Mouse (Mus musculus): ENCODE data around the gene Gm5089. TPM values are rescaled to one million over a fixed set of nuclear protein-coding genes. Genes with fewer than 3 reads are reported as not detected.

Gm5089 gene
- polyA plus RNA-seq, 1 experiment from 2014 or later: not detected

- Histone ChIP-seq H3K36me3 (ENCODE audit: control insufficient read depth, insufficient read depth) (no peaks in the 10 kb centered on the region), H3K27ac (ENCODE audit: low read length) (no peak overlapping the region), H3K9me3 (replicated peaks; ENCODE audit: control insufficient read depth, low read length) (no peaks in the 10 kb centered on the region), H3K4me3 (ENCODE audit: low read length) (no peak overlapping the region), H3K27me3 (ENCODE audit: control insufficient read depth, insufficient read depth, low read length) (no peaks in the 10 kb centered on the region), H3K9ac (ENCODE audit: low read length) (no peak overlapping the region), H3K4me2 (ENCODE audit: low read depth, low read length) (no peak overlapping the region), H3K4me1 (ENCODE audit: control insufficient read depth, insufficient read depth, low read length) (0 out of 2 replicates have a peak, but pooled peaks cover 2% of the 10 kb centered on the region)
- 85% methylated on average over 5 of the region's 5 CpGs for WGBS
- no peak for ATAC-seq (replicated peaks; ENCODE audit: extremely low read depth, insufficient read depth, low FRiP score)
These were observed 63.1 kb downstream of the Gm5089 start for GRCm38 (mm10) chr14:122387781-122388180.

DNA sequence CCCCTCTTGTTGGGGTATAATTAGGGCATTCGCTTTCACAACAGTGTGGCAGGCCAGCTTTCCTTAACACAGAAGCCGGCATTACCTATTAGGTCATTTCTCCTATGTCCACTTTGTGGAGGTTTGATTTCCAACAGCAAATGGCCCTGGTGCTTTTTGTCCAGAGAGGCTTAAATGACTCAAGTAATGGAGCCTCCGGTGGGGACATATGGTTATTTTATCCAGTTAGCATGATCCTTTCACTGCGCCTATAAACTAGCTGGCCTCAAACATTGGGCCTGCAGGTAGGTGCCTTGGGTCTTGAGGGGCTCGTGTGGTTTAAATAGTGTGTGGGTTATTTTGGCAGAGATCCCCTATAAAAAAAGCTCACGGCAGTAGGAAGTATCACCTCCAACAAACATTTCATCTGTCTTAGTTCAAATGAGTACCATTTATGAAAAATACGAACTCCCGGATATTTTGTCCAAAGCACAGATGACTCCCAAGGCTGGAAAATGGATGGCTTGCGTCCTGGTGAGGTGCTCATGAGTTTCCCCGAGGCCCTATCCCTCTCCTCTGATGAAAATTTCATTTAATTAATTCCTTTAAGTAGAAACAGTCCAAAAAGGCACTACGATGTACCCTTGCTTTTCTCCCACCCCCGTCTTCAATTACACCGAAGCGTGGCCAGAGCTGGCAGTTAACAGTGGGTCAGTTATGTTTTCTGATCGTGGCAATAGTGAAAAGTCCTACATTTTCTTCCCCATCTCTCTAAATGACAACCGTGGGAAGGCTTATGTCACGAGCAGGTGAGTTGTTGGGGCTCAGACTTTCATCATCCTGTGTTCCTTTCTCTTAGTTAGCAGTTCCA, 64.4 kb downstream of the Gm5089 start:
- 89% methylated on average over 17 of the region's 17 CpGs for WGBS
- H3K4me1 ChIP-seq (ENCODE audit: control insufficient read depth, insufficient read depth, low read length): 0 out of 2 replicates have a peak, but pooled peaks cover 2% of the 10 kb centered on the region
- no peak for ATAC-seq (replicated peaks; ENCODE audit: extremely low read depth, insufficient read depth, low FRiP score)
- H3K9me3 ChIP-seq (replicated peaks; ENCODE audit: control insufficient read depth, low read length): no peaks in the 10 kb centered on the region
- no peaks in the 10 kb centered on the region for H3K27me3 ChIP-seq (ENCODE audit: control insufficient read depth, insufficient read depth, low read length)
- H3K36me3 ChIP-seq (ENCODE audit: control insufficient read depth, insufficient read depth): no peaks in the 10 kb centered on the region
- H3K27ac ChIP-seq (ENCODE audit: low read length): no peak overlapping the region
- H3K4me3 ChIP-seq (ENCODE audit: low read length): no peak overlapping the region
- no peak overlapping the region for H3K9ac ChIP-seq (ENCODE audit: low read length)
- no peak overlapping the region for H3K4me2 ChIP-seq (ENCODE audit: low read depth, low read length)

DNA sequence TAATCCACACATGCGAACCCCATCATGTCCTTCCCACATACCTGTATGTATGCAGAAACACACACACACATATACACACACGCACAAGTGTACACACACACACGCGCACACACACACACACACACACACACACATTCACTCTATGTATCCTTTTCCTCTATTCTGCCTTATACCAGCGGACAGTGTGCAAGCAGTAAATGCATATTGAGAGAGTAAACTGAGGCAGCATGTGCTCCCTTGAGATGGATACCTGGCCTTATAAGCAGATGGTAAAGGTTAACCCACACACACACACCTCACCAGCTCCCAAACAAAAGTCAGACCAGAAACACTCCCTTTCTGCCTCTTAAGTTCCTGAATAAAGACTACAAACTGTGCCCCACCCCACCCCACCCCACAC, 65.2 kb downstream of the Gm5089 start:
- H3K4me3 ChIP-seq (ENCODE audit: low read length): no peak overlapping the region
- no peaks in the 10 kb centered on the region for H3K27me3 ChIP-seq (ENCODE audit: control insufficient read depth, insufficient read depth, low read length)
- no peak overlapping the region for H3K27ac ChIP-seq (ENCODE audit: low read length)
- H3K4me2 ChIP-seq (ENCODE audit: low read depth, low read length): no peak overlapping the region
- WGBS: 92% methylated on average over 5 of the region's 5 CpGs
- no peaks in the 10 kb centered on the region for H3K36me3 ChIP-seq (ENCODE audit: control insufficient read depth, insufficient read depth)
- no peak for ATAC-seq (replicated peaks; ENCODE audit: extremely low read depth, insufficient read depth, low FRiP score)
- H3K9ac ChIP-seq (ENCODE audit: low read length): no peak overlapping the region
- H3K9me3 ChIP-seq (replicated peaks; ENCODE audit: control insufficient read depth, low read length): no peaks in the 10 kb centered on the region
- H3K4me1 ChIP-seq (ENCODE audit: control insufficient read depth, insufficient read depth, low read length): no peaks in the 10 kb centered on the region

DNA sequence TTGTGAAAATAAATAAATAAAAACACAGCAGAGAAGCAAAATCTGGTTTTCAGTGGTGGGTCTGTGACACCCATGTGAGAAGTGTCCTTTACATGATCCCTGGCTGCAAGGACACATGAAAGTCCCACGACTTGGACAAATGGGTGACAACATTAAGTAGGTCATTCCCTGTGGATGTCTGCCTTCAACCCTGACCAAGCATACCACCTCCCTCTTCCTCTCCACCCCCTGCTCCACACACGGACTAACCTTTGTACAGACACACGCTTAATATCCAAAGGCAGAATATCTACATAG, 65.7 kb downstream of the Gm5089 start:
- H3K36me3 ChIP-seq (ENCODE audit: control insufficient read depth, insufficient read depth): no peaks in the 10 kb centered on the region
- H3K9ac ChIP-seq (ENCODE audit: low read length): no peak overlapping the region
- H3K4me3 ChIP-seq (ENCODE audit: low read length): no peak overlapping the region
- H3K27ac ChIP-seq (ENCODE audit: low read length): no peak overlapping the region
- no peaks in the 10 kb centered on the region for H3K4me1 ChIP-seq (ENCODE audit: control insufficient read depth, insufficient read depth, low read length)
- 79% methylated on average over 3 of the region's 3 CpGs for WGBS
- no peaks in the 10 kb centered on the region for H3K27me3 ChIP-seq (ENCODE audit: control insufficient read depth, insufficient read depth, low read length)
- no peak overlapping the region for H3K4me2 ChIP-seq (ENCODE audit: low read depth, low read length)
- no peaks in the 10 kb centered on the region for H3K9me3 ChIP-seq (replicated peaks; ENCODE audit: control insufficient read depth, low read length)
- ATAC-seq (replicated peaks; ENCODE audit: extremely low read depth, insufficient read depth, low FRiP score): no peak

Other genes starting within 250 kb of the Gm5089 start
- not detected in 2 replicates for gene Zic5, start 14.6 kb upstream of the Gm5089 start, polyA plus RNA-seq (2015; fragmentation: Nextera tagmentation; extraction: Ambion mirVana)
- gene Zic2, start 24.3 kb upstream of the Gm5089 start, polyA plus RNA-seq (2015; fragmentation: Nextera tagmentation; extraction: Ambion mirVana): not detected in 2 replicates
- not detected in 2 replicates for gene Gm10837, start 39.5 kb upstream of the Gm5089 start, polyA plus RNA-seq (2015; fragmentation: Nextera tagmentation; extraction: Ambion mirVana)
- 31.5 and 32.2 TPM in 2 replicates for gene Pcca, start 83.2 kb upstream of the Gm5089 start, polyA plus RNA-seq (2015; fragmentation: Nextera tagmentation; extraction: Ambion mirVana)

Data from heart, embryonic 16.5 days (tissue).